Mouse (Mus musculus) ovary, postnatal 36 days (tissue): ENCODE data around the gene Kdm1b.

Source experiments
- DNase-seq: peaks from one replicate; pipeline ENCODE4 v3.0.0; 2022; ENCODE audit warnings: low spot score, mixed read lengths

Gene Kdm1b

GRCm38 (mm10) chr13:47062756-47063155 lies 19.5 kb downstream of the Kdm1b start:
- no peak for DNase-seq

- no peak for DNase-seq
Measured at GRCm38 (mm10) chr13:47063985-47064760, 20.9 kb downstream of the Kdm1b start.

- DNase-seq: no peak
Measured at GRCm38 (mm10) chr13:47066516-47066915, 23.2 kb downstream of the Kdm1b start.

- DNase-seq: no peak
Measured at GRCm38 (mm10) chr13:47067001-47067400, 23.7 kb downstream of the Kdm1b start.

- DNase-seq: no peak
Measured at GRCm38 (mm10) chr13:47070329-47071080, 27.2 kb downstream of the Kdm1b start.

GRCm38 (mm10) chr13:47071871-47072270 lies 28.6 kb downstream of the Kdm1b start:
- DNase-seq: no peak

- DNase-seq: no peak
Measured at GRCm38 (mm10) chr13:47072484-47072883, 29.2 kb downstream of the Kdm1b start.

GRCm38 (mm10) chr13:47076156-47076555 lies 32.9 kb downstream of the Kdm1b start:
- DNase-seq: no peak

GRCm38 (mm10) chr13:47077367-47077766 lies 34.1 kb downstream of the Kdm1b start:
- no peak for DNase-seq

- DNase-seq: no peak
Measured at GRCm38 (mm10) chr13:47078799-47079198, 35.5 kb downstream of the Kdm1b start.

- DNase-seq: no peak
Measured at GRCm38 (mm10) chr13:47080905-47081505, 37.7 kb downstream of the Kdm1b start.

GRCm38 (mm10) chr13:47088433-47088832 lies 45.1 kb downstream of the Kdm1b start:
- DNase-seq: no peak

- DNase-seq: no peak
Measured at GRCm38 (mm10) chr13:47089271-47089670, 46.0 kb downstream of the Kdm1b start.

- DNase-seq: no peak
Measured at GRCm38 (mm10) chr13:47093791-47094190, 50.5 kb downstream of the Kdm1b start.

- no peak for DNase-seq
Measured at GRCm38 (mm10) chr13:47096591-47096990, 53.3 kb downstream of the Kdm1b start.

- no peak for DNase-seq
Measured at GRCm38 (mm10) chr13:47099265-47099664, 56.0 kb downstream of the Kdm1b start.

- no peak for DNase-seq
Measured at GRCm38 (mm10) chr13:47100587-47100986, 57.3 kb downstream of the Kdm1b start.

- DNase-seq: no peak
Measured at GRCm38 (mm10) chr13:47104146-47104545, 60.8 kb downstream of the Kdm1b start.

GRCm38 (mm10) chr13:47104856-47105541 lies 61.7 kb downstream of the Kdm1b start:
- DNase-seq: no peak

GRCm38 (mm10) chr13:47105711-47106579 lies 62.6 kb downstream of the Kdm1b start, which contains the start of gene Dek:
Gene Dek (minus strand): TSS chr13:47106201.
- DNase-seq: peak; percentile 87

- DNase-seq: no peak
Measured at GRCm38 (mm10) chr13:47106580-47106888, 63.2 kb downstream of the Kdm1b start.
